Mouse (Mus musculus) heart, postnatal 0 days (tissue): ENCODE measurements at regions not wholly inside any gene's neighbourhood (a gene's known extent, or its start where the extent isn't known, plus 50 kb on each side); places are given as distances from the start of the nearest gene placed in this dataset.

Source experiments
- CTCF ChIP-seq: IDR thresholded peaks from 2 replicates; pipeline ENCODE4 v1.5.1; 2016; ENCODE audit warnings: antibody characterized with exemption, control low read depth, low read depth
- EP300 ChIP-seq: IDR thresholded peaks from 2 replicates; pipeline ENCODE4 v1.6.1; 2016; ENCODE audit warnings: antibody characterized with exemption, low read depth

GRCm38 (mm10) chr3:41266216-41266615, 183.4 kb upstream of the Pgrmc2 start:
- no peak for TF ChIP-seq CTCF
- TF ChIP-seq EP300 = no peak
